Mouse (Mus musculus) neural tube, embryonic 12.5 days (tissue): ENCODE measurements around the gene N4bp3. TPM values are rescaled to one million over a fixed set of nuclear protein-coding genes. Genes with fewer than 3 reads are reported as not detected.
"Not testable (repeated sequence)": the region's sequence is repeated elsewhere in the genome, so short reads cannot be mapped to it uniquely, and the experiment has no call there.

Experiments used
- ATAC-seq: fragments of 200-750 bp; cut with Nextera tagmentation; 2 replicates; pipeline ENCODE4 v1.8.0; 2017; ENCODE audit warnings: low read depth, mild to moderate bottlenecking, moderate TSS enrichment, moderate library complexity; ENCODE audit not compliant: low FRiP score
- H3K27ac ChIP-seq: fragments of 300-500 bp; sonication (generic); 2 replicates; pipeline ENCODE4 v1.5.1; 2016
- H3K27me3 ChIP-seq: fragments of 300-500 bp; sonication (generic); replicated peaks from 2 replicates; pipeline ENCODE4 v1.6.1; 2016; ENCODE audit warnings: mild to moderate bottlenecking
- H3K36me3 ChIP-seq: fragments of 300-500 bp; sonication (generic); 2 replicates; pipeline ENCODE4 v1.6.1; 2016; ENCODE audit warnings: mild to moderate bottlenecking
- H3K4me1 ChIP-seq: fragments of 300-500 bp; sonication (generic); 2 replicates; pipeline ENCODE4 v1.6.1; 2016
- H3K4me2 ChIP-seq: fragments of 300-500 bp; sonication (generic); replicated peaks from 2 replicates; pipeline ENCODE4 v1.6.1; 2016; ENCODE audit warnings: mild to moderate bottlenecking
- H3K4me3 ChIP-seq: fragments of 300-500 bp; sonication (generic); 2 replicates; pipeline ENCODE4 v1.5.1; 2016
- H3K9ac ChIP-seq: fragments of 300-500 bp; sonication (generic); 2 replicates; pipeline ENCODE4 v1.6.1; 2016; ENCODE audit warnings: mild to moderate bottlenecking
- H3K9me3 ChIP-seq: fragments of 300-500 bp; sonication (generic); 2 replicates; pipeline ENCODE4 v1.6.1; 2016; ENCODE audit warnings: mild to moderate bottlenecking
- WGBS: fragments of 180-500 bp; shearing (Covaris S2); methylation state at CpG from one replicate; pipeline ENCODE4 v1.1.7; 2016; 5-methylcytosine and 5-hydroxymethylcytosine counted together
- polyA plus RNA-seq: library from polyadenylated mRNA; unstranded; fragments of >200 nt; fragmentation: Nextera tagmentation; extraction: Ambion mirVana; gene quantifications from 2 replicates; pipeline ENCODE4 v1.2.1, GENCODE M21; 2016

N4bp3 gene
- 15.1 and 16.8 TPM in 2 replicates for polyA plus RNA-seq

DNA sequence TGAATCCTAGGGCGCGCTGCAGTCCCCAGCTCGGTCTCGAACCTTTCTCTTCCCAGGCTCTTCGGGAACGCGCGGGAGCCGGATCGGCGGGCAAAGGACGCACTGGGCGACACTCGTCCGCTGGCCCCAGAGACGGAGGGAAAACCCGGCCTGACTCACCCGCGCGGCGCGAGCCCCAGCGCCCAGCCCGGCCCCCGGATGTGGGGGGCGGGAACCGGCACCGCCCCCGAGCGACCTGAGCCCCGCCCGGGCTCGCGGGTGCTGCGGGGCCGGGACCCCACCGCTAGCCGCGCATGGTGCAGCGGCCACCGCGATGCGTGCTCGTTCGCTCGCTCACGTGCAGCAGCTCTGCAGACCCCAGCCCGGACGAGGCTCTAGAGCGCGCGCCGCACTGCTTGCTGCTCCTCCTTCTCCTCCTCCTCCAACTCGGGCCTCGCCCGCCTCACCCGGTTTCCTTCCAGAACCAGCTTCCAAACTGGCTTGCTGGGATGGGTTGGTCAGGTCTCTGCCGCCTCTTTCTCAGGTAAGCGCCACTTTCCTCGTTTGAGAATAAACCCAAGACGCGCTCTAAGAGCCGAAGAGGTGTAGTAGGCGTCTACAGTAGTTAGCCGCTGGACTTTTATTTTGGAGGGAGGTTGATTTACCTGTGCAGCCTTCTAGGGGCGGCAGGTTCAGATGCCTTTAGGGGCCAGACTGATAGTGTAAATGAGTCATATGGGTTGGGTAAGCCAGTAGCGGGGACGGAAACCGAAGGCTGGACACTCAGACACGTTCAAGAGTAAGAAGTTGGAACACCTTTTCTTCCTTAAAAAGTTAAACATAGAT, at the start of gene N4bp3, which contains the start of gene D930048N14Rik:
N4bp3 (minus strand) TSS at position 152 of the 825 bp plus-strand sequence.
D930048N14Rik (plus strand) TSS at position 264 of the 825 bp plus-strand sequence.
- H3K36me3 ChIP-seq = no peaks in the 10 kb centered on the region
- ATAC-seq = peak; percentile 37; the same call in 1 of the 2 replicates
- H3K9ac ChIP-seq = peak within 1 kb of the TSS; percentile 52
- no peak within 1 kb of the TSS for H3K27ac ChIP-seq
- H3K4me3 ChIP-seq = peak within 1 kb of the TSS; percentile 47
- 1% methylated on average over 70 of the region's 70 CpGs for whole genome bisulfite sequencing
- H3K9me3 ChIP-seq = no peaks in the 10 kb centered on the region
- H3K4me1 ChIP-seq = peaks cover 37% of the 10 kb centered on the region
- peak within 1 kb of the TSS; percentile 87 for H3K4me2 ChIP-seq
- peaks cover 24% of the 10 kb centered on the region for H3K27me3 ChIP-seq

GRCm38 (mm10) chr11:51694984-51695383, 44.3 kb upstream of the N4bp3 start:
- 97% methylated on average over 3 of the region's 3 CpGs for whole genome bisulfite sequencing
- Histone ChIP-seq H3K27ac (no peak overlapping the region), H3K4me1 (no peaks in the 10 kb centered on the region), H3K27me3 (no peaks in the 10 kb centered on the region), H3K9ac (no peak overlapping the region), H3K4me3 (no peak overlapping the region), H3K36me3 (peaks cover 33% of the 10 kb centered on the region), H3K9me3 (no peaks in the 10 kb centered on the region), H3K4me2 (no peak overlapping the region)
- no peak for ATAC-seq

GRCm38 (mm10) chr11:51690597-51690996, 40.0 kb upstream of the N4bp3 start:
- H3K9ac ChIP-seq, H3K9me3 ChIP-seq, H3K27me3 ChIP-seq, H3K4me1 ChIP-seq, ATAC-seq, H3K36me3 ChIP-seq, H3K27ac ChIP-seq, H3K4me3 ChIP-seq, H3K4me2 ChIP-seq: not testable (repeated sequence)
- 83% methylated on average over 2 of the region's 3 CpGs for WGBS

DNA sequence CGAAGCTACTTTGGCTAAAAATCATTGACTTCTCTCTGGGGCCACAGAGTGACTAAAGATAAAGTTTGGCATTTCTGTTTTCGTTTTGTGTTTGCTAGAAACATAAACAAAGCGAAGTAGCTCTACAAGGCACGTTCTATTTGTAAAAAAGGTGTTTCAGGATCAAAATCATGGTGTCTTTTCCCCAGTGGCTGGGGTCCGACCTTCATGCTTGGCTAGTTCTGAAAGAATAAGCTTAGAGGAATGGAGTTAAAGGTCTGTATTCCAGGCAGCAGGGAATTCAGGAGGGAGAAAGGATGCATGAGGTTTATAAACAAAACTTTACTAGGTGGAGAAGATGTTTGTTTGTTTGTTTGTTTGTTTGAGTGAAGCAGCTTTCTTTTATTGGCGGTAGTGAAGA, 38.7 kb upstream of the N4bp3 start:
- WGBS = 26% methylated on average over 6 of the region's 6 CpGs
- Histone ChIP-seq H3K4me1 (peaks cover 9% of the 10 kb centered on the region; the same call in 1 of the 2 replicates), H3K4me3 (peak overlapping the region; percentile 57), H3K9ac (peak overlapping the region; percentile 63), H3K4me2 (peak overlapping the region; percentile 67), H3K9me3 (no peaks in the 10 kb centered on the region), H3K27me3 (no peaks in the 10 kb centered on the region), H3K27ac (peak overlapping the region; percentile 95; the same call in 1 of the 2 replicates), H3K36me3 (peaks cover 15% of the 10 kb centered on the region)
- ATAC-seq = no peak

DNA sequence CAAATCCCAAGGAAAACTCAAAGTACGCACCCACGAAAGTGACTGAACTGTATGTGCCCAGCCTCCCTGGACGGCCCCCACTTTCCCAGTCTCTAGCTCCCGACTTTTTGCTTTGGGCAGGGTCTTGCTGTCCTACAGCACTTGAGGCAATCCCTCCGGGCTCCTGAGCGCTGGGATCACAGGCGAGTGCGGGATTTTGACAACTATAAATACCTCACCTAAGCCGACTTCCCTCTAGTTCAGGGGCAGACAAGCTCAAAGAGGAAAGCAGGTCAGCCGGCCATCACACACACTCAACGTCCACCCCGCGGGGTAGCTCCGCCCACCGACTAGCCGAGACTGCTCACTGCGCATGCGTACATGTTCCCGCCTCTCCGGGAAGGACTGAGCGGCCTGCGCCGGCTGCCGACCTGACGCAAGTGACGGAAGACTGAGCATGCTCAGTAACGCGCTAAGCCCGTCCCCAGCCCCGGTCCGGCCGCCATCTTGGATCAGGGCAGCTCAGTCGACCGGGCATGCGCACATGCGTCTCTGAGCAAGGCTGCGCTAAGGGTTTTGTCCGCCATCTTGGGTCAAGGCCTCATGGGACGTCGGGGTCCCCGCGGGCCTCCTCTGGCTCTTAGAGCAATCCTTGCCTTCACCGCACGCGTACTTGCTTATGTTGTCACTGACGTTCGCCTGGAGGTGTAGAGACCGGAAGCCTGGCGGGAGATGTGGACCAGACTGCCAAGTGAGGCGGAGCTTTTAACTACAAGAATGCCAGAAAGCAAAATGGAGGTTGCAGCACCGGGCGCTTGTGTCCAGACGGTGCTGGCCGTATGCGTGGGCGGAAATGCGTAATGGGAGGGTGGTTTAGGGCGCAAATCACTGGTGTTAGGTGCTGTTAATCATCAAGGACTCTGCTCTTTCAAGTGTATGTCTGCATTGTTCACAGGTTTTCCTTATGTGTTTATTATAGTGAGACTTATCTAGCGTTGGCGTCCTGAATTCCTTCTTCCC, 38.0 kb upstream of the N4bp3 start, which contains the start of gene 0610009B22Rik:
0610009B22Rik (minus strand) TSS at position 545 of the 999 bp plus-strand sequence.
- Histone ChIP-seq H3K27me3 (no peaks in the 10 kb centered on the region), H3K9ac (peak within 1 kb of the TSS; percentile 72), H3K4me2 (peak within 1 kb of the TSS; percentile 67), H3K4me3 (peak within 1 kb of the TSS; percentile 57), H3K36me3 (peaks cover 15% of the 10 kb centered on the region), H3K27ac (peak within 1 kb of the TSS; percentile 95), H3K4me1 (peaks cover 9% of the 10 kb centered on the region; the same call in 1 of the 2 replicates), H3K9me3 (no peaks in the 10 kb centered on the region)
- WGBS = under 1% methylated on average over 60 of the region's 60 CpGs
- peak; percentile 99 for ATAC-seq

- 46% methylated on average over 8 of the region's 8 CpGs for WGBS
- Histone ChIP-seq H3K27ac (no peak overlapping the region), H3K4me3 (no peak overlapping the region), H3K27me3 (no peaks in the 10 kb centered on the region), H3K9me3 (no peaks in the 10 kb centered on the region), H3K36me3 (peaks cover 12% of the 10 kb centered on the region), H3K4me1 (0 out of 2 replicates have a peak, but pooled peaks cover 3% of the 10 kb centered on the region), H3K4me2 (no peak overlapping the region), H3K9ac (no peak overlapping the region)
- no peak for ATAC-seq
Observed at GRCm38 (mm10) chr11:51681976-51682374, 31.3 kb upstream of the N4bp3 start.

DNA sequence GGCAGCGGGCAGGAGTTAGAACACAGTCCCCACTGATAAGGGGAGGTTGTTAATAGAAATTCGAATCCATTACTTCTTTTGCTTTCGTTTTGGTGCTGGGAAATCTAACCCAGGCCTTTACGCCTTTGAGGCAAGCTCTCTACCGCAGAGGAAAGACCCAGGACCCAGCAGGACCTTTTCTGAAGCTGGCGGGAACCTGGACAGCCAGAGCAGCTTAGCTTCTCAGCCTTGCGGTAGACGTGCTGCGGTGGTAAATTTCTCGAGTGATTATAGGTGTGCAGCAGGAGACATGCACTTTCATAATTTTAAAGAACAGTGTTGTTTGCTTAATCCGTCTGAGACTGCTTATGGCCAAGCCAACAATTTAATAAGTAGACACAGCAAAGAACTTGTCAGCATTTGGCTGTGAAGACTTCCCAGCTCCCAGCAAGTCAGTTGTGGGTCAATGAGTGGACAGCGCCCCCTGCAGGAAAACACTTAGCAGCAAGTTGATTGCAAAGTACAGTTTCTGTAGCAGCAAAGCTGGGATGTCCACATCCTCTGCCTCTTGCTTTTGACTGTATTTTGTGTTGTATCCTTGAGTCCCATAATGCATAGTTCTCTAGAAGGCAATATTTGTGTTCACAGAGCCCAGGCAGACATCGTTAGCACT, 30.8 kb upstream of the N4bp3 start:
- 40% methylated on average over 13 of the region's 13 CpGs for WGBS

DNA sequence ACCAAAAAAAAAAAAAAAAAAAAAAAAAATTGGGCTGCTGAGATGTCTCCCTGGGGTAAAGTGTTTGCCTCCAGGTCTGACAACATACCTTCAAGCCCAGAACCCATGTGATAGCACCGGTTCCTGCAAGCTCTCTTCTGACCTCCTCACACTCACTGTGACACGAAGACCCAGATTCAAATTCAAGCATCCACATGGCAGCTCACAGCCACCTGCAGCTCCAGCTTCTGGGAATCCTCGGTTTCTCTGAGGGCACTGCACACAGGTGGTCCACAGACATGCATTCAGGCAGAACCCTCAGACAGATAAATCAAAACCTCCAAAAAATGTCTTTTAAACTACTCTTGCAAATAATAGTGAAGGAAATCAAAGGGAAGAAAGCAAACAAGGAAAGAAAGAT, 28.8 kb upstream of the N4bp3 start:
- H3K9ac ChIP-seq = no peak overlapping the region
- H3K4me2 ChIP-seq = no peak overlapping the region
- no peaks in the 10 kb centered on the region for H3K27me3 ChIP-seq
- no peaks in the 10 kb centered on the region for H3K9me3 ChIP-seq
- no peak for ATAC-seq
- 88% methylated on average over 3 of the region's 3 CpGs for WGBS
- H3K27ac ChIP-seq = no peak overlapping the region
- no peaks in the 10 kb centered on the region for H3K36me3 ChIP-seq
- H3K4me3 ChIP-seq = no peak overlapping the region
- H3K4me1 ChIP-seq = 0 out of 2 replicates have a peak, but pooled peaks cover 3% of the 10 kb centered on the region

More for the DNA sequence above, 30.8 kb upstream of the N4bp3 start:
- no peak overlapping the region for H3K27ac ChIP-seq
- no peak overlapping the region for H3K4me2 ChIP-seq
- no peak overlapping the region for H3K4me3 ChIP-seq
- ATAC-seq = no peak
- H3K4me1 ChIP-seq = 0 out of 2 replicates have a peak, but pooled peaks cover 3% of the 10 kb centered on the region
- H3K9me3 ChIP-seq = no peaks in the 10 kb centered on the region
- H3K27me3 ChIP-seq = no peaks in the 10 kb centered on the region
- peaks cover 12% of the 10 kb centered on the region for H3K36me3 ChIP-seq
- no peak overlapping the region for H3K9ac ChIP-seq

GRCm38 (mm10) chr11:51677737-51678418, 27.2 kb upstream of the N4bp3 start:
- no peaks in the 10 kb centered on the region for H3K27me3 ChIP-seq
- H3K9me3 ChIP-seq = no peaks in the 10 kb centered on the region
- H3K4me3 ChIP-seq = no peak overlapping the region
- H3K9ac ChIP-seq = no peak overlapping the region
- H3K4me2 ChIP-seq = no peak overlapping the region
- 0 out of 2 replicates have a peak, but pooled peaks cover 3% of the 10 kb centered on the region for H3K4me1 ChIP-seq
- ATAC-seq = no peak
- 70% methylated on average over 6 of the region's 6 CpGs for WGBS
- no peaks in the 10 kb centered on the region for H3K36me3 ChIP-seq
- H3K27ac ChIP-seq = no peak overlapping the region

GRCm38 (mm10) chr11:51675386-51675785, 24.7 kb upstream of the N4bp3 start:
- H3K27me3 ChIP-seq = no peaks in the 10 kb centered on the region
- H3K36me3 ChIP-seq = no peaks in the 10 kb centered on the region
- no peaks in the 10 kb centered on the region for H3K9me3 ChIP-seq
- H3K4me1 ChIP-seq = no peaks in the 10 kb centered on the region
- H3K4me3 ChIP-seq = no peak overlapping the region
- no peak for ATAC-seq
- no peak overlapping the region for H3K27ac ChIP-seq
- 73% methylated on average over 5 of the region's 5 CpGs for WGBS
- no peak overlapping the region for H3K9ac ChIP-seq
- H3K4me2 ChIP-seq = no peak overlapping the region

DNA sequence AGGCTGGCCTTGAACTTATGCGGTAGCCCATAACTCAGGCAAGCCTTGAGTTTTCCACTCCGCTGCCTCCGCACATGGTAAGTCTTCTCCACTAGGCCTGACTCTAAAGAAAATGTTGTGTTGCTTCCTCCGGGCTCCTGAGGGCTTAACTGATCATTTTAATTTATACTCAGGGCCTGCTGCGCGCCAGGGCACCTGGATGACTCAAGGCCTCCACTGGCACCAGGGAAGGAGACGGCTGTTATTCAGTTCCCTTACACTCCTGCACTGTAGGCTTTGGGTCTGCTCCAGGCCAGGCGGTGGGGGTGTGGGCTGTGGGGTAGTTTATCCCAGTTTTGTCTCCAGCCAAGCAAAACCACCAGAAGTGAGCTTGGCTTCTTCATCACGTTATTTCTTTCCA, 22.6 kb upstream of the N4bp3 start:
- no peaks in the 10 kb centered on the region for H3K36me3 ChIP-seq
- no peak for ATAC-seq
- H3K27ac ChIP-seq = no peak overlapping the region
- no peaks in the 10 kb centered on the region for H3K4me1 ChIP-seq
- H3K9ac ChIP-seq = no peak overlapping the region
- H3K4me3 ChIP-seq = no peak overlapping the region
- H3K4me2 ChIP-seq = no peak overlapping the region
- no peaks in the 10 kb centered on the region for H3K9me3 ChIP-seq
- no peaks in the 10 kb centered on the region for H3K27me3 ChIP-seq
- 83% methylated on average over 9 of the region's 9 CpGs for WGBS
